Mouse (Mus musculus): ENCODE measurements around the gene Kif16b. TPM values are rescaled to one million over a fixed set of nuclear protein-coding genes. Genes with fewer than 3 reads are reported as not detected.

The Kif16b gene
- total and polyA plus RNA-seq, 2 experiments from 2014 or later = 2.7 to 11.5 TPM

DNA sequence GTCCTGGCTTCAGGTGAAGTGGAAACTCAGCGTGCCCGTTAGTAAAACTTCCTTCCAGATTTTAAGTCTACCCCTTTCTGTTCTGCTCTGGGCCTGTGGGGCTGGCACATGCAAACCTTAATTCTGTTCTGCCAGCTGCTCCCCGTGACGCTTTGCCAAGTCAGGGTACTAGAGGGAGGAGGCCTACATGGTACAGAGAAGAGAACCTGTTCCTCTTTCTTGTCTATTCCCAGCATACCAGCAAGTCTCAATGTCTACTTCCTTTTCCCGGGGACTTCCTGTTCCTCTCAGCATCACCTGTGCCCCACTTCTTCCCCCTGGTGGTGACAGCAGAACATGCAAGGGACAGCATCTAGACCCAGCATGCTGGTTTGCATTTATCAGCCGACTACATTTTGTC, 290.2 kb downstream of the Kif16b start:
- ATAC-seq (ENCODE audit: low FRiP score) (peak; percentile 22; the same call in 1 of the 2 replicates), DNase-seq (ENCODE audit: low spot score) (peak; percentile 48)
- no peaks in the 10 kb centered on the region for H3K4me1 ChIP-seq (ENCODE audit: insufficient read depth, low read length)
- H3K4me2 ChIP-seq (ENCODE audit: low read depth, low read length, poor library complexity, severe bottlenecking) = no peak overlapping the region
- H3K9ac ChIP-seq (replicated peaks; ENCODE audit: low read length, poor library complexity, severe bottlenecking) = no peak overlapping the region
- H3K4me3 ChIP-seq (ENCODE audit: low read depth, low read length) = no peak overlapping the region
- no peak overlapping the region for H3K27ac ChIP-seq (ENCODE audit: low read depth, low read length)
- TF ChIP-seq CTCF (IDR thresholded peaks at IDR 0.05) = peak; percentile 68
- 0 out of 2 replicates have a peak, but pooled peaks cover 1% of the 10 kb centered on the region for H3K9me3 ChIP-seq (ENCODE audit: low read length)
- 72% methylated on average over 6 of the region's 6 CpGs for WGBS
- H3K27me3 ChIP-seq (ENCODE audit: insufficient read depth, low read length) = no peaks in the 10 kb centered on the region
- H3K36me3 ChIP-seq (ENCODE audit: insufficient read depth, low read length) = no peaks in the 10 kb centered on the region

DNA sequence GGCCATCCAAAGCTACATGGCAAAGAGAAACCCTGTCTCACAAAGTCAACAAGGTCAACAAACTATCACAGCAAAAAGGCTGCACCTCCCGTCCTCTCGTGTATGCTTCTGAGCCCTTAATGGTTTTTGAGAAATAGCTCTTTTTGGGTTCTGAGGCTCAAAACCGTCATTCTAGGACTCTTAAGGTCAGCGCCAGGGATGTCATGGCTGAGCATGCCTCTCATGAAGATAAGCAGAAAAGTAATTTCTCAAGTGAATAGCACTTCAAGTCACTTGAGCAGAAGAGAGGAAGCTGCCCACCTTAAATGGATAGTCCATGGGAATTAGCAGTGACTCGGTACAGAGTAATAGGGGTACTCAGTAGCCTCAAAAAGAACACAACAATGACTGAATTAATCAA, 291.1 kb downstream of the Kif16b start:
- no peak for DNase-seq (ENCODE audit: low spot score)
- H3K27me3 ChIP-seq (ENCODE audit: insufficient read depth, low read length) = no peaks in the 10 kb centered on the region
- 87% methylated on average over 5 of the region's 5 CpGs for WGBS
- H3K27ac ChIP-seq (ENCODE audit: low read depth, low read length) = no peak overlapping the region
- no peak overlapping the region for H3K9ac ChIP-seq (replicated peaks; ENCODE audit: low read length, poor library complexity, severe bottlenecking)
- H3K9me3 ChIP-seq (ENCODE audit: low read length) = no peaks in the 10 kb centered on the region
- no peak for TF ChIP-seq CTCF (IDR thresholded peaks at IDR 0.05)
- no peaks in the 10 kb centered on the region for H3K36me3 ChIP-seq (ENCODE audit: insufficient read depth, low read length)
- no peaks in the 10 kb centered on the region for H3K4me1 ChIP-seq (ENCODE audit: insufficient read depth, low read length)
- no peak for ATAC-seq (ENCODE audit: low FRiP score)
- no peak overlapping the region for H3K4me2 ChIP-seq (ENCODE audit: low read depth, low read length, poor library complexity, severe bottlenecking)
- H3K4me3 ChIP-seq (ENCODE audit: low read depth, low read length) = no peak overlapping the region

DNA sequence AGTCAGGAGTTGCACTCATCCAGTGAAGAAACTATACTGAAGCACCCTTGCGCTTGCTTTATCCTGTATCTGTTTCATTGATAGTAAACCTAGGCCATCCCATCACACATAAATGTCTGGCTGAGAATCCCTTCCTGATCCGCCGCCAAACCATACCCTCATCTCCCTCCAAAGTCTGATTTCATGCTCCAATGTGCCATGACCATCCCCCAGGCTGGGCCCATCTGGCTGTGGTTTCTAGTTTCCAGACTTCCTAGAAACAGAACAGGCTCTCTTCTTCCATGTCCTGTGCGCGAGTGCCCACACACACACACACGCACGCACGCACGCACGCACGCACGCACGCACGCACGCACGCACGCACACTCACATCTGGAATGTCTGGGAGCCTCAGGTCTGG, 292.6 kb downstream of the Kif16b start:
- Histone ChIP-seq H3K36me3 (ENCODE audit: insufficient read depth, low read length) (no peaks in the 10 kb centered on the region), H3K4me1 (ENCODE audit: insufficient read depth, low read length) (no peaks in the 10 kb centered on the region), H3K9ac (replicated peaks; ENCODE audit: low read length, poor library complexity, severe bottlenecking) (no peak overlapping the region), H3K27ac (ENCODE audit: low read depth, low read length) (no peak overlapping the region), H3K4me2 (ENCODE audit: low read depth, low read length, poor library complexity, severe bottlenecking) (no peak overlapping the region), H3K9me3 (ENCODE audit: low read length) (no peaks in the 10 kb centered on the region), H3K4me3 (ENCODE audit: low read depth, low read length) (no peak overlapping the region), H3K27me3 (ENCODE audit: insufficient read depth, low read length) (no peaks in the 10 kb centered on the region)
- ATAC-seq (ENCODE audit: low FRiP score) (no peak), DNase-seq (ENCODE audit: low spot score) (peak; percentile 74)
- 72% methylated on average over 17 of the region's 17 CpGs for WGBS
- no peak for TF ChIP-seq CTCF (IDR thresholded peaks at IDR 0.05)

DNA sequence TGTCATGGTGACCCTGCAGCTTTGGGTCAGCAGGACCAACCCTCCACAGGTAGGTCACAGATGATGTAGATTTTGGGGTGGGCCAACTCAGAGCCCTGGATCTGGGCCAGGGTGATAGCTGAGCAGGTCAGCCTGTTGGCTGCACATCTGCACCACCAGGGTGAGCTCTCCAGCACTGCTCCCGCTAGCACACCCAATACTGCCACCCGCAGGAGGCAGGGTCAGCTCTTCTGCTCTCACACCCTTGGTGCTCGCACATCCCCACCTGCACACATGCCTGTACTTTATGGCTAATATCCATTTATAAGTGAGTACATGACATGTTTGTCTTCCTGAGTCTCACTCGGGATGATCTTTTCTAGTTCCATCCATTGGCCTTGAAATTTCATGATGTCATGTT, 296.6 kb downstream of the Kif16b start:
- ATAC-seq (ENCODE audit: low FRiP score) = no peak

DNA sequence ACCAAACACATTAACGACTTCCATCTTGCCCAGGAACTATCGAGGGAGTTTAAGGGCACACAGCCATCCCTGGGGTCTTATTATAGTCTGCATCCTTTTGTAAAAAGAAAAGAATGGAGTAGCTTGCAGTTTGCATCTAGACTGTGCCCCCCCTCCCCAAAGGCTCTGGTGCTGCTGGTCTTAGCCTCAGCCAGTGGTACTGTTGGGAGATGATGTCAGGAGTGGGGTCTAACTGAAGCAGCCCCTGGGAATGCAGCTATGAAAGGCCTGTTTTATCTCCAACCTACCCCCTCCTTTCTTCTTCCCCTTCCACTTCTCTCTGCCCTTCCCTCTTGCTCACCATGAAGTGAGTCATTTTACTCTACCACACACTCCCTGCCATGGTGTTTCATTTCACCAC, 298.1 kb downstream of the Kif16b start:
- no peak overlapping the region for H3K9ac ChIP-seq (replicated peaks; ENCODE audit: low read length, poor library complexity, severe bottlenecking)
- DNase-seq (ENCODE audit: low spot score) = no peak
- TF ChIP-seq CTCF (IDR thresholded peaks at IDR 0.05) = no peak
- H3K27me3 ChIP-seq (ENCODE audit: insufficient read depth, low read length) = no peaks in the 10 kb centered on the region
- no peak for ATAC-seq (ENCODE audit: low FRiP score)
- H3K4me1 ChIP-seq (ENCODE audit: insufficient read depth, low read length) = no peaks in the 10 kb centered on the region
- no peaks in the 10 kb centered on the region for H3K36me3 ChIP-seq (ENCODE audit: insufficient read depth, low read length)
- H3K27ac ChIP-seq (ENCODE audit: low read depth, low read length) = no peak overlapping the region
- H3K4me3 ChIP-seq (ENCODE audit: low read depth, low read length) = no peak overlapping the region
- H3K4me2 ChIP-seq (ENCODE audit: low read depth, low read length, poor library complexity, severe bottlenecking) = no peak overlapping the region
- H3K9me3 ChIP-seq (ENCODE audit: low read length) = no peaks in the 10 kb centered on the region
- WGBS = 70% methylated on average over 2 of the region's 2 CpGs

More for the DNA sequence above, 296.6 kb downstream of the Kif16b start:
- no peak overlapping the region for H3K4me3 ChIP-seq (ENCODE audit: low read depth, low read length)
- WGBS = 93% methylated on average over 4 of the region's 4 CpGs
- no peak overlapping the region for H3K4me2 ChIP-seq (ENCODE audit: low read depth, low read length, poor library complexity, severe bottlenecking)
- H3K9ac ChIP-seq (replicated peaks; ENCODE audit: low read length, poor library complexity, severe bottlenecking) = no peak overlapping the region
- no peak overlapping the region for H3K27ac ChIP-seq (ENCODE audit: low read depth, low read length)
- TF ChIP-seq CTCF (IDR thresholded peaks at IDR 0.05) = peak; percentile 18; the same call in 1 of the 2 replicates
- no peaks in the 10 kb centered on the region for H3K9me3 ChIP-seq (ENCODE audit: low read length)
- H3K4me1 ChIP-seq (ENCODE audit: insufficient read depth, low read length) = no peaks in the 10 kb centered on the region
- no peaks in the 10 kb centered on the region for H3K27me3 ChIP-seq (ENCODE audit: insufficient read depth, low read length)
- no peaks in the 10 kb centered on the region for H3K36me3 ChIP-seq (ENCODE audit: insufficient read depth, low read length)
- no peak for DNase-seq (ENCODE audit: low spot score)

DNA sequence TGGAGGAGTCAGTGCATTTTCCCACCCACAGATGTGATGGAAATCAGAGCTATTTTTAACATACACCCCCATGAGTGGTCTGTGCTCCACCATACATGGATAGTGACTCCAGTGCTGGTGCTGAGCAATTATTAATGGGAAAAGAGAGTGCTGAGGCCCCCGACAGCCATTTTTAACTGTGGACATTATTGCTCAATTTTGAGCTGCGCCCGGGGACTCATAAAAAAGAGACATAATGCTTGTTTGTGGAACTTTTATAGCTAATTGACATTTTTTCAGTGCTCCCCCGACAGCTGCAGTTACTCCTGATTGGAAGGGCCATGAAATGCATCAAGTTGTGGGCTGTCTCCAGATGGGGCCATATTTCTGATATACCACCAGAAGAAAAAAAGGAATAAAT, 302.1 kb downstream of the Kif16b start:
- Histone ChIP-seq H3K4me2 (ENCODE audit: low read depth, low read length, poor library complexity, severe bottlenecking) (no peak overlapping the region), H3K4me3 (ENCODE audit: low read depth, low read length) (no peak overlapping the region), H3K9me3 (ENCODE audit: low read length) (no peaks in the 10 kb centered on the region), H3K36me3 (ENCODE audit: insufficient read depth, low read length) (no peaks in the 10 kb centered on the region), H3K27ac (ENCODE audit: low read depth, low read length) (no peak overlapping the region), H3K4me1 (ENCODE audit: insufficient read depth, low read length) (no peaks in the 10 kb centered on the region), H3K27me3 (ENCODE audit: insufficient read depth, low read length) (no peaks in the 10 kb centered on the region), H3K9ac (replicated peaks; ENCODE audit: low read length, poor library complexity, severe bottlenecking) (no peak overlapping the region)
- no peak for TF ChIP-seq CTCF (IDR thresholded peaks at IDR 0.05)
- ATAC-seq (ENCODE audit: low FRiP score) (no peak), DNase-seq (ENCODE audit: low spot score) (no peak)
- WGBS = 89% methylated on average over 4 of the region's 4 CpGs

All from midbrain, postnatal 0 days (tissue).